ENCODE assay signal across 12 mouse cellular contexts in the genomic region with DNA sequence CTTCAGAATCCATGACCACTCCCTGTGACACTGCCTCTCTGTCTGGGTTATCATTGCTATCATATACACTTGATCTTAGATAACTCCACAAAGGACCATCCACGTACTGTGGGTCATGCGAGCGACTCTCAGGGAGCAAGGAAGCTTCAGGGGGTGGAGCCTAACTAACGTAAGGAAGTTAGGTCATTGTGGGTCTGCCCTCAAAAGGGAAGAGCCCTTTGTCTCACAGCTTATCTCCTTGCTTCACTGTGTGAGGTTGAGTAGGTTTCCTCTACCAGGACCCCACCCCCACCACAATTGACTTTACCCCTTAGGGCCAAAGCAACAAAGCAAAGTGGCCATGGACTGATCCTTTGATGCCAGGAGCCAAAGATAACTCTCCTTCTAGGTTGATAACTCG. TPM values are rescaled to one million over a fixed set of nuclear protein-coding genes. Genes with fewer than 3 reads are reported as not detected.
DNase-seq lines count a peak whose midpoint lies in the region; ATAC-seq lines count a peak whose summit lies in the region.
"Had no signal": no experiment of that assay in that cellular context is flagged by ENCODE, and none has a peak within 500 bp of the region (broad histone marks: within the 10 kb centered on the region; RNA-seq: fewer than 3 reads in every experiment).

No protein-coding gene starts in this region.

- H3K27ac ChIP-seq in lung, embryonic 15.5 days: no peak overlapping the region
- H3K27ac ChIP-seq in liver, embryonic 12.5 days: peak overlapping the region; percentile 43; the same call in 1 of the 2 replicates
- H3K27ac ChIP-seq: stomach, embryonic 15.5 days had no signal

- no peaks in the 10 kb centered on the region for H3K27me3 ChIP-seq in lung, embryonic 15.5 days
- no peaks in the 10 kb centered on the region for H3K27me3 ChIP-seq in liver, embryonic 12.5 days (replicated peaks)
- H3K27me3 ChIP-seq: stomach, embryonic 15.5 days had no signal

- H3K4me3 ChIP-seq in lung, embryonic 15.5 days: no peak overlapping the region
- no peak overlapping the region for H3K4me3 ChIP-seq in liver, embryonic 12.5 days
- H3K4me3 ChIP-seq: stomach, embryonic 15.5 days had no signal

- no peaks in the 10 kb centered on the region for H3K9me3 ChIP-seq in lung, embryonic 15.5 days
- H3K9me3 ChIP-seq in liver, embryonic 12.5 days (replicated peaks): no peaks in the 10 kb centered on the region
- H3K9me3 ChIP-seq: stomach, embryonic 15.5 days had no signal

- peaks cover 3% of the 10 kb centered on the region for H3K4me1 ChIP-seq in lung, embryonic 15.5 days
- peaks cover 31% of the 10 kb centered on the region for H3K4me1 ChIP-seq in liver, embryonic 12.5 days

- ATAC-seq in CD4-positive, CD25-positive, alpha-beta regulatory T cell, adult 4 months: no peak
- 0 out of 2 replicates have a peak, but pooled peaks have one; percentile 39 for ATAC-seq in lung, embryonic 15.5 days (ENCODE audit: borderline replicate concordance, extremely low read depth, low FRiP score, low TSS enrichment)
- peak; percentile 63 for ATAC-seq in liver, embryonic 12.5 days
- peak; percentile 82 for ATAC-seq in monocyte, adult 5-6 weeks (replicated peaks; ENCODE audit: insufficient number of reproducible peaks, low FRiP score, low TSS enrichment, poor library complexity, severe bottlenecking)

- H3K9ac ChIP-seq in lung, embryonic 15.5 days: no peak overlapping the region
- no peak overlapping the region for H3K9ac ChIP-seq in liver, embryonic 12.5 days
- H3K9ac ChIP-seq: stomach, embryonic 15.5 days had no signal

- peak; percentile 42 for DNase-seq in CD4-positive, CD25-positive, alpha-beta regulatory T cell, adult 2 months (ENCODE audit: low read depth, low spot score)
- DNase-seq in lung, postnatal 14 days: no peak
- DNase-seq in layer of hippocampus, adult 18-20 months (ENCODE audit: low spot score in 2 of 2): no peak
- DNase-seq in layer of hippocampus, postnatal 36 days: no peak
- DNase-seq: cerebellum, adult 11-12 months; kidney, adult 2 months; right cerebral cortex, adult 18-20 months had no signal

- H3K36me3 ChIP-seq in lung, embryonic 15.5 days: no peaks in the 10 kb centered on the region
- H3K36me3 ChIP-seq in liver, embryonic 12.5 days: no peaks in the 10 kb centered on the region
- H3K36me3 ChIP-seq: stomach, embryonic 15.5 days had no signal

- H3K4me2 ChIP-seq in lung, embryonic 15.5 days: no peak overlapping the region
- peak overlapping the region; percentile 28 for H3K4me2 ChIP-seq in liver, embryonic 12.5 days
- H3K4me2 ChIP-seq: stomach, embryonic 15.5 days had no signal

- WGBS in lung, embryonic 15.5 days: 26% methylated on average over 5 of the region's 5 CpGs
- 4% methylated on average over 5 of the region's 5 CpGs for WGBS in liver, embryonic 12.5 days (ENCODE audit: insufficient replicate concordance)

RNA-seq across cellular contexts. Expression of gene Slc38a10, which starts 7.7 kb away (rescaled TPM):
- polyA plus RNA-seq in CD4-positive, CD25-positive, alpha-beta regulatory T cell, adult 4 months (2017; shearing (Covaris generic)): 10 to 100 TPM; 34.8 to 49.2 TPM
- 91.2 and 92.1 TPM in 2 replicates for polyA plus RNA-seq in lung, embryonic 15.5 days (2015; fragmentation: Nextera tagmentation; extraction: Ambion mirVana)
- polyA plus RNA-seq in liver, embryonic 12.5 days (2016; fragmentation: Nextera tagmentation; extraction: Ambion mirVana): 54.9 and 55.2 TPM in 2 replicates
- total RNA-seq in monocyte, adult 5-6 weeks (2017): 40.6 to 56.4 TPM (median 42.9 TPM) in 3 replicates
- 10 to 100 TPM; 81.4 to 86.5 TPM for total RNA-seq in layer of hippocampus, adult 18-20 months (2021)
- total RNA-seq in layer of hippocampus, postnatal 36 days (2021): 10 to 100 TPM; 80.2 to 86.1 TPM
